Mouse (Mus musculus) neural tube, embryonic 11.5 days (tissue): Measurements from ENCODE around the gene Derl3. TPM values are rescaled to one million over a fixed set of nuclear protein-coding genes. Genes with fewer than 3 reads are reported as not detected.
A peak's percentile ranks its signal among the peaks of the same experiment; 100 is the strongest.
"Not testable (repeated sequence)": the region's sequence is repeated elsewhere in the genome, so short reads cannot be mapped to it uniquely, and the experiment has no call there.

Experiments
- ATAC-seq: fragments of 200-750 bp; cut with Nextera tagmentation; 2 replicates; pipeline ENCODE4 v1.8.0; 2017; ENCODE audit warnings: moderate number of reproducible peaks, mild to moderate bottlenecking, moderate TSS enrichment, moderate library complexity; ENCODE audit not compliant: insufficient read depth, low FRiP score, low TSS enrichment
- DNase-seq: peaks from one replicate; pipeline ENCODE4 v3.0.0-alpha.2; 2015; ENCODE audit warnings: low spot score
- H3K27ac ChIP-seq: fragments of 300-500 bp; sonication (generic); 2 replicates; pipeline ENCODE4 v1.5.1; 2014; ENCODE audit warnings: low read depth, mild to moderate bottlenecking, low read length
- H3K27me3 ChIP-seq: fragments of 300-500 bp; sonication (generic); 2 replicates; pipeline ENCODE4 v1.6.1; 2014; ENCODE audit warnings: mild to moderate bottlenecking, low read length, mixed read lengths; ENCODE audit not compliant: control insufficient read depth, insufficient read depth
- H3K36me3 ChIP-seq: fragments of 300-500 bp; sonication (generic); 2 replicates; pipeline ENCODE4 v1.6.1; 2014; ENCODE audit warnings: mild to moderate bottlenecking, low read length, moderate library complexity, mixed read lengths; ENCODE audit not compliant: control insufficient read depth, insufficient read depth
- H3K4me1 ChIP-seq: fragments of 300-500 bp; sonication (generic); 2 replicates; pipeline ENCODE4 v1.6.1; 2014; ENCODE audit warnings: low read length, mixed read lengths; ENCODE audit not compliant: control insufficient read depth, insufficient read depth
- H3K4me2 ChIP-seq: fragments of 300-500 bp; sonication (generic); 2 replicates; pipeline ENCODE4 v1.6.1; 2014; ENCODE audit warnings: low read depth, mild to moderate bottlenecking, moderate library complexity
- H3K4me3 ChIP-seq: fragments of 300-500 bp; sonication (generic); 2 replicates; pipeline ENCODE4 v1.5.1; 2014; ENCODE audit warnings: low read depth, low read length
- H3K9ac ChIP-seq: fragments of 300-500 bp; sonication (generic); 2 replicates; pipeline ENCODE4 v1.6.1; 2014; ENCODE audit warnings: mild to moderate bottlenecking, low read length
- H3K9me3 ChIP-seq: fragments of 300-500 bp; sonication (generic); 2 replicates; pipeline ENCODE4 v1.6.1; 2016; ENCODE audit warnings: low read length; ENCODE audit not compliant: control insufficient read depth
- WGBS: fragments of 180-500 bp; shearing (Covaris S2); extraction: QIAGEN DNeasy Blood & Tissue Kit; methylation state at CpG from one replicate; pipeline ENCODE4 v1.1.7; 2014; 5-methylcytosine and 5-hydroxymethylcytosine counted together
- polyA plus RNA-seq: library from polyadenylated mRNA; unstranded; fragments of >200 nt; fragmentation: Nextera tagmentation; extraction: Ambion mirVana; gene quantifications from 2 replicates; pipeline ENCODE4 v1.2.1, GENCODE M21; 2014

Derl3 gene
- polyA plus RNA-seq, 1 experiment from 2014 or later: 2.8 TPM

GRCm38 (mm10) chr10:75859786-75860470 is 33.3 kb upstream of the Derl3 start, which contains the start of gene Mif:
TSS of gene Mif (minus strand) at chr10:75860240.
- H3K9me3 ChIP-seq, H3K27me3 ChIP-seq, H3K36me3 ChIP-seq: not testable (repeated sequence)
- H3K27ac ChIP-seq: peak within 1 kb of the TSS; percentile 86
- 0% methylated on average over 40 of the region's 46 CpGs for WGBS
- peak within 1 kb of the TSS; percentile 95 for H3K9ac ChIP-seq
- DNase-seq (peak; percentile 96), ATAC-seq (peak; percentile 95)
- peak within 1 kb of the TSS; percentile 80 for H3K4me2 ChIP-seq
- H3K4me3 ChIP-seq: peak within 1 kb of the TSS; percentile 70
- peaks cover 10% of the 10 kb centered on the region; the same call in 1 of the 2 replicates for H3K4me1 ChIP-seq

- H3K27ac ChIP-seq: peak overlapping the region; percentile 86; the same call in 1 of the 2 replicates
- peaks cover 10% of the 10 kb centered on the region; the same call in 1 of the 2 replicates for H3K4me1 ChIP-seq
- DNase-seq (no peak), ATAC-seq (no peak)
- 36% methylated on average over 7 of the region's 7 CpGs for WGBS
- no peak overlapping the region for H3K4me3 ChIP-seq
- no peaks in the 10 kb centered on the region; the same call in 1 of the 2 replicates for H3K36me3 ChIP-seq
- H3K4me2 ChIP-seq: no peak overlapping the region; the same call in 1 of the 2 replicates
- no peak overlapping the region for H3K9ac ChIP-seq
- no peaks in the 10 kb centered on the region for H3K9me3 ChIP-seq
- no peaks in the 10 kb centered on the region for H3K27me3 ChIP-seq
These were observed 32.5 kb upstream of the Derl3 start for GRCm38 (mm10) chr10:75860746-75861145.

GRCm38 (mm10) chr10:75861587-75861986 is 31.6 kb upstream of the Derl3 start:
- H3K4me1 ChIP-seq: peaks cover 10% of the 10 kb centered on the region; the same call in 1 of the 2 replicates
- no peak overlapping the region for H3K4me2 ChIP-seq
- WGBS: 74% methylated on average over 5 of the region's 5 CpGs
- no peaks in the 10 kb centered on the region; the same call in 1 of the 2 replicates for H3K36me3 ChIP-seq
- H3K9ac ChIP-seq: no peak overlapping the region
- no peak overlapping the region for H3K4me3 ChIP-seq
- no peaks in the 10 kb centered on the region for H3K27me3 ChIP-seq
- no peak for DNase-seq
- H3K27ac ChIP-seq: no peak overlapping the region
- no peak for ATAC-seq
- H3K9me3 ChIP-seq: no peaks in the 10 kb centered on the region

GRCm38 (mm10) chr10:75872025-75872914 is 20.9 kb upstream of the Derl3 start:
- DNase-seq (no peak), ATAC-seq (peak; percentile 8; the same call in 1 of the 2 replicates)
- Histone ChIP-seq H3K9ac (peak overlapping the region; percentile 52), H3K4me2 (peak overlapping the region; percentile 53), H3K27me3 (no peaks in the 10 kb centered on the region), H3K9me3 (no peaks in the 10 kb centered on the region), H3K4me1 (peaks cover 7% of the 10 kb centered on the region; the same call in 1 of the 2 replicates), H3K27ac (peak overlapping the region; percentile 63), H3K4me3 (peak overlapping the region; percentile 26), H3K36me3 (no peaks in the 10 kb centered on the region)
- 40% methylated on average over 10 of the region's 10 CpGs for WGBS

- DNase-seq (peak; percentile 89), ATAC-seq (peak; percentile 99)
- WGBS: 2% methylated on average over 11 of the region's 11 CpGs
- H3K27me3 ChIP-seq: no peaks in the 10 kb centered on the region
- no peaks in the 10 kb centered on the region for H3K36me3 ChIP-seq
- peak overlapping the region; percentile 81 for H3K27ac ChIP-seq
- H3K9me3 ChIP-seq: no peaks in the 10 kb centered on the region
- peak overlapping the region; percentile 44 for H3K9ac ChIP-seq
- H3K4me1 ChIP-seq: peaks cover 7% of the 10 kb centered on the region; the same call in 1 of the 2 replicates
- peak overlapping the region; percentile 26 for H3K4me3 ChIP-seq
- H3K4me2 ChIP-seq: peak overlapping the region; percentile 53
These were observed 20.2 kb upstream of the Derl3 start for GRCm38 (mm10) chr10:75872915-75873542.

GRCm38 (mm10) chr10:75873543-75874170 is 19.6 kb upstream of the Derl3 start:
- Histone ChIP-seq H3K4me1 (peaks cover 7% of the 10 kb centered on the region; the same call in 1 of the 2 replicates), H3K27me3 (no peaks in the 10 kb centered on the region), H3K4me3 (peak overlapping the region; percentile 20; the same call in 1 of the 2 replicates), H3K27ac (peak overlapping the region; percentile 81), H3K36me3 (no peaks in the 10 kb centered on the region), H3K9me3 (no peaks in the 10 kb centered on the region), H3K9ac (peak overlapping the region; percentile 44), H3K4me2 (peak overlapping the region; percentile 53)
- peak; percentile 29 for DNase-seq
- ATAC-seq: no peak
- WGBS: 29% methylated on average over 10 of the region's 10 CpGs

GRCm38 (mm10) chr10:75878836-75879235 is 14.4 kb upstream of the Derl3 start:
- Histone ChIP-seq H3K9me3 (no peaks in the 10 kb centered on the region), H3K4me2 (no peak overlapping the region), H3K4me3 (no peak overlapping the region), H3K36me3 (no peaks in the 10 kb centered on the region), H3K4me1 (peaks cover under 1% of the 10 kb centered on the region; the same call in 1 of the 2 replicates), H3K9ac (no peak overlapping the region), H3K27me3 (no peaks in the 10 kb centered on the region), H3K27ac (no peak overlapping the region)
- ATAC-seq (no peak), DNase-seq (no peak)
- 91% methylated on average over 3 of the region's 3 CpGs for WGBS

- 93% methylated on average over 10 of the region's 10 CpGs for WGBS
- no peaks in the 10 kb centered on the region for H3K36me3 ChIP-seq
- no peak overlapping the region for H3K9ac ChIP-seq
- no peak overlapping the region for H3K4me2 ChIP-seq
- no peak overlapping the region for H3K27ac ChIP-seq
- no peak overlapping the region for H3K4me3 ChIP-seq
- H3K27me3 ChIP-seq: no peaks in the 10 kb centered on the region
- no peaks in the 10 kb centered on the region for H3K4me1 ChIP-seq
- ATAC-seq: no peak
- H3K9me3 ChIP-seq: no peaks in the 10 kb centered on the region
- no peak for DNase-seq
These were observed 12.9 kb upstream of the Derl3 start for GRCm38 (mm10) chr10:75880351-75880750.
